Mouse (Mus musculus): ENCODE results near the gene Wrnip1. TPM values are rescaled to one million over a fixed set of nuclear protein-coding genes. Genes with fewer than 3 reads are reported as not detected.

Wrnip1 gene
- 10 to 100 TPM; 53.8 to 68.3 (median 56.4) TPM for total RNA-seq (2022)

- peak; percentile 99 for DNase-seq (ENCODE audit: low spot score in 2 of 2)
These were observed at the start of gene Wrnip1 for GRCm38 (mm10) chr13:32801693-32802221. TSS of gene Wrnip1 (plus strand) at chr13:32802038.

GRCm38 (mm10) chr13:32752066-32752657, 49.7 kb upstream of the Wrnip1 start:
- DNase-seq (ENCODE audit: low spot score in 2 of 2): no peak

- no peak for DNase-seq (ENCODE audit: low spot score in 2 of 2)
These were observed 42.8 kb upstream of the Wrnip1 start for GRCm38 (mm10) chr13:32759036-32759435.

- DNase-seq (ENCODE audit: low spot score in 2 of 2): no peak
These were observed 41.0 kb upstream of the Wrnip1 start for GRCm38 (mm10) chr13:32760795-32761194.

GRCm38 (mm10) chr13:32763141-32763540, 38.7 kb upstream of the Wrnip1 start:
- DNase-seq (ENCODE audit: low spot score in 2 of 2): no peak

GRCm38 (mm10) chr13:32764448-32764847, 37.4 kb upstream of the Wrnip1 start:
- no peak for DNase-seq (ENCODE audit: low spot score in 2 of 2)

GRCm38 (mm10) chr13:32768104-32768503, 33.7 kb upstream of the Wrnip1 start:
- no peak for DNase-seq (ENCODE audit: low spot score in 2 of 2)

- DNase-seq (ENCODE audit: low spot score in 2 of 2): no peak
These were observed 31.9 kb upstream of the Wrnip1 start for GRCm38 (mm10) chr13:32769960-32770359.

- DNase-seq (ENCODE audit: low spot score in 2 of 2): no peak
These were observed 25.9 kb upstream of the Wrnip1 start for GRCm38 (mm10) chr13:32775889-32776288.

- no peak for DNase-seq (ENCODE audit: low spot score in 2 of 2)
These were observed 25.5 kb upstream of the Wrnip1 start for GRCm38 (mm10) chr13:32776350-32776749.

- no peak for DNase-seq (ENCODE audit: low spot score in 2 of 2)
These were observed 23.0 kb upstream of the Wrnip1 start for GRCm38 (mm10) chr13:32778861-32779260.

GRCm38 (mm10) chr13:32783055-32783454, 18.8 kb upstream of the Wrnip1 start:
- DNase-seq (ENCODE audit: low spot score in 2 of 2): no peak

- no peak for DNase-seq (ENCODE audit: low spot score in 2 of 2)
These were observed 18.0 kb upstream of the Wrnip1 start, which contains the start of gene Mylk4 for GRCm38 (mm10) chr13:32783816-32784215. TSS of gene Mylk4 (minus strand) at chr13:32783954.

GRCm38 (mm10) chr13:32787584-32787983, 14.3 kb upstream of the Wrnip1 start:
- no peak for DNase-seq (ENCODE audit: low spot score in 2 of 2)

- DNase-seq (ENCODE audit: low spot score in 2 of 2): no peak
These were observed 12.1 kb upstream of the Wrnip1 start for GRCm38 (mm10) chr13:32789781-32790180.

GRCm38 (mm10) chr13:32794619-32795018, 7.2 kb upstream of the Wrnip1 start:
- DNase-seq (ENCODE audit: low spot score in 2 of 2): no peak

GRCm38 (mm10) chr13:32795166-32795565, 6.7 kb upstream of the Wrnip1 start:
- no peak for DNase-seq (ENCODE audit: low spot score in 2 of 2)

- no peak for DNase-seq (ENCODE audit: low spot score in 2 of 2)
These were observed 4.8 kb upstream of the Wrnip1 start for GRCm38 (mm10) chr13:32797085-32797484.

- no peak for DNase-seq (ENCODE audit: low spot score in 2 of 2)
These were observed 2.7 kb upstream of the Wrnip1 start for GRCm38 (mm10) chr13:32799131-32799530.

- no peak for DNase-seq (ENCODE audit: low spot score in 2 of 2)
These were observed 979 bp upstream of the Wrnip1 start for GRCm38 (mm10) chr13:32800859-32801258.

GRCm38 (mm10) chr13:32802259-32803081, 632 bp downstream of the Wrnip1 start, which contains the start of gene D930007J09Rik:
TSS of gene D930007J09Rik (minus strand) at chr13:32802849.
- DNase-seq (ENCODE audit: low spot score in 2 of 2): peak; percentile 31 to 36

- DNase-seq (ENCODE audit: low spot score in 2 of 2): no peak
These were observed 2.0 kb downstream of the Wrnip1 start for GRCm38 (mm10) chr13:32803701-32804345.

All from layer of hippocampus, adult 8-10 months (tissue).